Mouse (Mus musculus) lung, embryonic 14.5 days (tissue): Measurements from ENCODE around the gene Card6. TPM values are rescaled to one million over a fixed set of nuclear protein-coding genes. Genes with fewer than 3 reads are reported as not detected.

Experiments
- ATAC-seq: fragments of 200-750 bp; cut with Nextera tagmentation; 2 replicates; pipeline ENCODE4 v1.8.0; 2017; ENCODE audit warnings: mild to moderate bottlenecking, moderate TSS enrichment, moderate library complexity; ENCODE audit not compliant: insufficient read depth
- DNase-seq: peaks from one replicate; pipeline ENCODE4 v3.0.0-alpha.2; 2015
- H3K27ac ChIP-seq: fragments of 300-500 bp; sonication (generic); 2 replicates; pipeline ENCODE4 v1.5.1; 2014; ENCODE audit warnings: low read depth, mild to moderate bottlenecking, moderate library complexity
- H3K27me3 ChIP-seq: fragments of 300-500 bp; sonication (generic); 2 replicates; pipeline ENCODE4 v1.6.1; 2014; ENCODE audit warnings: low read length, control low read depth; ENCODE audit not compliant: insufficient read depth
- H3K36me3 ChIP-seq: fragments of 300-500 bp; sonication (generic); 2 replicates; pipeline ENCODE4 v1.6.1; 2014; ENCODE audit warnings: control low read depth; ENCODE audit not compliant: insufficient read depth
- H3K4me1 ChIP-seq: fragments of 300-500 bp; sonication (generic); 2 replicates; pipeline ENCODE4 v1.6.1; 2014; ENCODE audit warnings: antibody characterized with exemption, control low read depth; ENCODE audit not compliant: insufficient read depth
- H3K4me2 ChIP-seq: fragments of 300-500 bp; sonication (generic); 2 replicates; pipeline ENCODE4 v1.6.1; 2014; ENCODE audit warnings: mild to moderate bottlenecking
- H3K4me3 ChIP-seq: fragments of 300-500 bp; sonication (generic); 2 replicates; pipeline ENCODE4 v1.5.1; 2014; ENCODE audit warnings: low read depth, low read length
- H3K9ac ChIP-seq: fragments of 300-500 bp; sonication (generic); 2 replicates; pipeline ENCODE4 v1.6.1; 2014
- H3K9me3 ChIP-seq: fragments of 300-500 bp; sonication (generic); 2 replicates; pipeline ENCODE4 v1.6.1; 2016; ENCODE audit warnings: low read depth, low read length, control low read depth
- CTCF ChIP-seq: IDR thresholded peaks from 2 replicates; pipeline ENCODE4 v1.5.1; 2016; ENCODE audit warnings: antibody characterized with exemption, low read depth
- WGBS: fragments of 180-500 bp; shearing (Covaris S2); extraction: QIAGEN DNeasy Blood & Tissue Kit; methylation state at CpG from one replicate; pipeline ENCODE4 v1.1.7; 2014; 5-methylcytosine and 5-hydroxymethylcytosine counted together
- polyA plus RNA-seq: library from polyadenylated mRNA; unstranded; fragments of >200 nt; fragmentation: Nextera tagmentation; extraction: Ambion mirVana; gene quantifications from 2 replicates; pipeline ENCODE4 v1.2.1, GENCODE M21; 2014

The Card6 gene
- polyA plus RNA-seq, 1 experiment from 2014 or later: 1.7 TPM

GRCm38 (mm10) chr15:5118626-5119025 is 10.3 kb upstream of the Card6 start:
- WGBS: 84% methylated on average over 9 of the region's 9 CpGs
- H3K4me2 ChIP-seq: peak overlapping the region; percentile 15; the same call in 1 of the 2 replicates
- no peaks in the 10 kb centered on the region for H3K4me1 ChIP-seq
- H3K36me3 ChIP-seq: peaks cover 58% of the 10 kb centered on the region
- no peak for TF ChIP-seq CTCF
- no peak overlapping the region for H3K27ac ChIP-seq
- H3K9ac ChIP-seq: no peak overlapping the region
- ATAC-seq (no peak), DNase-seq (no peak)
- H3K27me3 ChIP-seq: no peaks in the 10 kb centered on the region
- no peaks in the 10 kb centered on the region for H3K9me3 ChIP-seq
- no peak overlapping the region for H3K4me3 ChIP-seq

- under 1% methylated on average over 22 of the region's 22 CpGs for WGBS
- TF ChIP-seq CTCF: no peak
- Histone ChIP-seq H3K9me3 (no peaks in the 10 kb centered on the region), H3K27me3 (no peaks in the 10 kb centered on the region), H3K36me3 (peaks cover 46% of the 10 kb centered on the region), H3K9ac (peak overlapping the region; percentile 92), H3K4me3 (peak overlapping the region; percentile 86), H3K4me1 (no peaks in the 10 kb centered on the region), H3K4me2 (peak overlapping the region; percentile 89), H3K27ac (peak overlapping the region; percentile 88)
- DNase-seq: no peak
- ATAC-seq: no peak
These were observed 8.8 kb upstream of the Card6 start for GRCm38 (mm10) chr15:5117031-5117601.

GRCm38 (mm10) chr15:5116270-5117030 is 8.1 kb upstream of the Card6 start, which contains the start of gene Rpl37:
Gene Rpl37, plus strand, starts transcription at chr15:5116645.
- Histone ChIP-seq H3K4me1 (no peaks in the 10 kb centered on the region), H3K4me3 (peak within 1 kb of the TSS; percentile 86), H3K9me3 (no peaks in the 10 kb centered on the region), H3K9ac (peak within 1 kb of the TSS; percentile 92), H3K27ac (peak within 1 kb of the TSS; percentile 97), H3K36me3 (peaks cover 41% of the 10 kb centered on the region), H3K27me3 (no peaks in the 10 kb centered on the region), H3K4me2 (peak within 1 kb of the TSS; percentile 89)
- under 1% methylated on average over 54 of the region's 55 CpGs for WGBS
- peak; percentile 99 for DNase-seq
- peak; percentile 88 for TF ChIP-seq CTCF
- ATAC-seq: peak; percentile 98

GRCm38 (mm10) chr15:5115173-5115572 is 6.8 kb upstream of the Card6 start:
- H3K36me3 ChIP-seq: peaks cover 28% of the 10 kb centered on the region
- no peaks in the 10 kb centered on the region for H3K4me1 ChIP-seq
- 61% methylated on average over 8 of the region's 8 CpGs for WGBS
- no peaks in the 10 kb centered on the region for H3K9me3 ChIP-seq
- no peaks in the 10 kb centered on the region for H3K27me3 ChIP-seq
- no peak for TF ChIP-seq CTCF
- H3K9ac ChIP-seq: peak overlapping the region; percentile 68
- peak overlapping the region; percentile 86 for H3K4me3 ChIP-seq
- ATAC-seq: no peak
- DNase-seq: peak; percentile 35
- peak overlapping the region; percentile 58 for H3K4me2 ChIP-seq
- H3K27ac ChIP-seq: peak overlapping the region; percentile 97

- no peak overlapping the region for H3K4me3 ChIP-seq
- H3K27me3 ChIP-seq: no peaks in the 10 kb centered on the region
- no peak overlapping the region for H3K9ac ChIP-seq
- WGBS: 71% methylated on average over 3 of the region's 3 CpGs
- peaks cover 3% of the 10 kb centered on the region for H3K36me3 ChIP-seq
- no peak for TF ChIP-seq CTCF
- no peak for DNase-seq
- no peak for ATAC-seq
- no peak overlapping the region for H3K27ac ChIP-seq
- no peaks in the 10 kb centered on the region for H3K9me3 ChIP-seq
- H3K4me2 ChIP-seq: no peak overlapping the region
- no peaks in the 10 kb centered on the region for H3K4me1 ChIP-seq
These were observed 4.3 kb upstream of the Card6 start for GRCm38 (mm10) chr15:5112651-5113050.

- no peaks in the 10 kb centered on the region for H3K27me3 ChIP-seq
- H3K4me3 ChIP-seq: no peak overlapping the region
- no peaks in the 10 kb centered on the region for H3K9me3 ChIP-seq
- no peak overlapping the region for H3K27ac ChIP-seq
- no peak for ATAC-seq
- DNase-seq: no peak
- no peaks in the 10 kb centered on the region for H3K4me1 ChIP-seq
- TF ChIP-seq CTCF: no peak
- WGBS: 74% methylated on average over 3 of the region's 3 CpGs
- no peak overlapping the region; the same call in 1 of the 2 replicates for H3K9ac ChIP-seq
- H3K36me3 ChIP-seq: no peaks in the 10 kb centered on the region
- no peak overlapping the region; the same call in 1 of the 2 replicates for H3K4me2 ChIP-seq
These were observed 309 bp upstream of the Card6 start for GRCm38 (mm10) chr15:5108655-5109040.

GRCm38 (mm10) chr15:5106293-5106692 is 2.0 kb downstream of the Card6 start:
- Histone ChIP-seq H3K9me3 (no peaks in the 10 kb centered on the region), H3K4me2 (no peak overlapping the region), H3K27me3 (no peaks in the 10 kb centered on the region), H3K36me3 (no peaks in the 10 kb centered on the region), H3K9ac (no peak overlapping the region), H3K4me1 (no peaks in the 10 kb centered on the region), H3K4me3 (no peak overlapping the region), H3K27ac (no peak overlapping the region)
- peak; percentile 47 for TF ChIP-seq CTCF
- DNase-seq (peak; percentile 60), ATAC-seq (no peak)
- WGBS: 35% methylated on average over 2 of the region's 2 CpGs
